Mouse (Mus musculus) layer of hippocampus, adult 18-20 months (tissue): ENCODE data around the gene Fpr3. TPM values are rescaled to one million over a fixed set of nuclear protein-coding genes. Genes with fewer than 3 reads are reported as not detected.
"Not testable (repeated sequence)": the region's sequence is repeated elsewhere in the genome, so short reads cannot be mapped to it uniquely, and the experiment has no call there.

ENCODE experiments used
- DNase-seq, 2 experiments: peaks; one replicate each; pipeline ENCODE4 v3.0.0; 2022; ENCODE audit warnings: low spot score in 2 of 2
- total RNA-seq, 2 experiments: library from RNA; stranded (reverse); gene quantifications; 2 replicates each; pipeline ENCODE4 v1.2.3; 2021

Fpr3 gene
- total RNA-seq, 2 experiments from 2014 or later = not detected

DNA sequence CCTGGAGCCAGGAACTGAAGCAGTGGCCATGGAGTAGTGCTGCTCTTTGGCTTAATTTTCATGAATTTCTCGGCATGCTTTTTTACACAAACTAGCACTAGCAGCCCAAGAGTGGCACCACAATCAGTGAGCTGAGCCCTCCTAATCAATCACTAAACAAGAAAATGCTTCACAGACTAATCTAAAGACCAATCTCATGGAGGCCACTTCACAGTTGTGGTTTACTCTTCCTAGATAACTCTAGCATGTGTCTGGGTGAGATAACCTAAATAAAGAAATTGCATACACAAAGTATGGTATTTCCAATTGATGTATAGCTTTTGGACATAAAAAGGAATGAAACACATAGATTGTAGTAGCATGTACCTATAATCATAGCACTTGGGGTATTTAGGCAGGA, 8.3 kb upstream of the Fpr3 start:
- no peak for DNase-seq

- DNase-seq = no peak
These were observed 5.0 kb upstream of the Fpr3 start for GRCm38 (mm10) chr17:17882672-17883071.

DNA sequence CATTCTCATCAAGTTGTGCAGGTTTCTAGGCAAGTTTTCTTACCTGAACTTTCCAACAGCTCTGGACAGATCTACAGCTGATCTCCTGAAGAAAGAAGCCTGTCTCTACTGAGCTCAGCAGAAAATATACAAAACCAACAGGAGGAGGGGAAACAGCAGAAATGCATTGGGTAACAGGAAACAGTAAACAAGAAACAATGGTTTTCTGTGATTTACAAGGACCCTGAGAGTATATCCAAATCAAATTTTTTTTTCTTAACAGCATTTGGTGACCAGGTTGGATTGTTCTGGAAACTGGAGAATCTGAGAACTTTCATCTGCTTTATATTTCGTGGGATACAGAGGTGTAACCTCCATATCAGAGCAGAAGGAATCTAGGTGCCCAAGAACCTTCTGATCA, 3.8 kb upstream of the Fpr3 start, which contains the start of gene Fpr1:
TSS of gene Fpr1 (minus strand) at position 101 of the 400 bp plus-strand sequence.
- no peak for DNase-seq

DNA sequence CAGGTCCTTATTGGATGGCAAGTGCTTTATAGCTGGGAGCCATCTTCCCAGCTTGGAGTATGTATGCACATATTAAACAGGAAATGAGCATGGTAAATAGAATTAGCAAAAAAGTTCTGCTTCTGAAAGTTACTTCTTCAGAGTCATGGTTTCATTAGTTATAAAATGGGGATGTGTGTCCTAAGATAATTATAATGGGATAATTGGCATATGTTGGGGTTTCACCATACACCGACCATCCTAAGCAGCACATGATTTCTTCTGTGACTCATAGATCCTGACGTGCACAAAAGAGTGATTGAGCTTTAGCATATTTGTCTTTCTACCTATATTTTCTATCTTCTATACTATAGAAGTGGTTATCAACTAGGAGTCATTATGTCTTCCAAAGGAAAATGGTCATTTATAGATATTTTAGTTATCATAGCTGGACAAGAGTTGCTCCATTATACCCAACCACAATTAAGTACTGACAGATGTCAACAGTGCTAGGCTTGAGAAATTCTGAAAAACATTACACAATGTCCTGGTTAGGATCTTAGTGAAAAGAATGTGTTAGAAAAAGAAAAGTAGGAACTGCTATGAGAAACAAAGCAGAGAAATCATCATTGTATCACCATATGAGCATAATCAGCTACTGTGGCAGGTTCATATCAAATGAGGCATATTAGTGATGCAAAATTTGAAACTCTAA, 2.2 kb downstream of the Fpr3 start:
- DNase-seq = no peak

DNA sequence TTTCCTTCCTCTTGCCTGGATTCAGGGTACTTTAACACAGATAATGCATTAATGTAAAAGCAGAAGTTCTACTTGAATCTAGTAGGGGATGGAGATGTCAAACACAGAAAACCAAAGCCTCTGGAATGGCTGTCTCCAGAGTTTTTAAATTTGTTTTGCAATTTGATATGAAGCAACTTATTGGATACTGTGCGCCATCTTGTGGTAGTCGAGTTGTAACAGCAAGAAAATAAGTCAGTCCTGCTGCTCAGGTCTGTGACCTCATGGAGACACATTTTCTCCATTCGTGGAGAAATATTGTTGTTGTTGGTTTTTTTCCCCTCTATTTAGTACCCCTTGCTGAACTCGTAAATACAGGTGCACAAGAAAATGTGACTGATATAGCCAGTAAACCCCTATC, 8.4 kb downstream of the Fpr3 start:
- DNase-seq = peak; percentile 3 to 63

- DNase-seq = peak in 1 of 2 experiments; percentile 25
These were observed 11.6 kb downstream of the Fpr3 start for GRCm38 (mm10) chr17:17899268-17899667.

DNA sequence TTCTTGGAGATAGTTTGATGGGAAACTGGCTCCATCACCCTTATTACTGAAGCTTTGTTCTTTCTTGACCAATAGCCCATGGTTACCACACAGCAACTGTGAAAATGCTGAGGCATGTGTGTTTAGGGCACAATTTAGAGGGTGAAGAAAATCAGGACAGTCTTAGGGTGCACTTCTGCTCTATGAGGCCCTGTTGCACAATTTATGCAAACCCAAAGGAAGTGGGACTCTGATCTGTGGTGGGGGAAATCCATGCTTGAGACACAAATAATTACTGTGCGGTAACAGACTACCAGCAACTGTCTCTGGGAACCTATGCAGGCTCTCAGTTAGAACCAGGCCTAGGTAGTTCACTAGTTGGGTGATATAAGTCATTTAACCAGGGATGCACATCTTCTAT, 13.1 kb downstream of the Fpr3 start:
- DNase-seq = no peak

- DNase-seq = peak; percentile 80 to 82
These were observed 22.2 kb downstream of the Fpr3 start for GRCm38 (mm10) chr17:17909636-17910421.

DNA sequence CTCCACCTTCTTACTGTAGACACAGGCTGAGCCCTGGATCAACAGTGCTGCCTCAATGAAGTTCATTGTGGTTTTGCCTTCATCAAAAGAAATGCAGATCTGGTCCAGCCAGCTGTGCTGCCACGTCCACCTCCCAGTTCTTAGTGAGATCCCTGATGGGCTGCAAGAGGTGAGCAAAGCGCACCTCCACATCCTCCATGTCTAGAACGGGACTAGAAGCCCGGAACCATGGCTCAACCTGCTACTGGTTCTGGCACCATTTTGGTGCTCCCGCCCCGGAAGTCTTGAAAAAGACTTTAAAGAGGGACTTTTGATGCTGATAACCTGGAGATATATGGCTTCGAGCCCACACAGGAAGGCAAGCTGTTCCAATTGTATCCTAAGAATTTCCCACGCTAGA, 25.0 kb downstream of the Fpr3 start:
- DNase-seq = not testable (repeated sequence)

DNA sequence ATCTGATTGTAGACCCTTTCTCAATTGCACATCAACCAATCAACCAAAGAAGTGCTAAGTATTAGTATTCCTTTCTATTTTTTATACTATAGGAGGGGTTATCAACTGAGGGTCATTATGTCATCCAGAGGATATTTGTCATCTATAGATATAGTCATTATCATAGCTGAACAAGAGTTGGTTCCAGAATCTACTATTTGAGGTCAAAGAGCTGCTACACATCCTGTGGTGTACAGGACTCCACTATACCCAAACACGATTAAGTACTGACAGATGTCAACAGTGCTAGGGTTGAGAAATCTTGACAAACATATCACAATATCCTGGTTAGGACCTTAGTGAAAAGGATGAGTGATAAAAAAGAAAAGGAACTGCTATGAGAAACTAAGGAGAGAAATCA, 29.7 kb downstream of the Fpr3 start:
- DNase-seq = no peak

DNA sequence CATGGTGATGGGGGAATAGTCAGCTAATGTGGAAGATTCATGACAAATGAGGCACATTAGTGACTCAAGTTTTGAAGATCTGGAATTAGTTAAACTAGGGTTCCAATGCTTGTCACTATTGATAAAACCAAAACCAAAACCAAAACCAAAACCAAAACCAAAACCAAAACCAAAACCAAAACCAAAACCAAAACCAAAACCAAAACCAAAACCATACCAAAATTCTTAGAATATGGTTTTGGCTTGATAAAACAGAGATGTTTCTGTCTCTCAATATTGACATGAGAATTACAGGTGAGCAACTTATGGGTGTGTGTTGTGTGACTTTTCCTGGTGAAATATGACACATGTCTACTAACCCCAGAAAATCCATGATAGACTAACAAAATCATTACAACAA, 30.1 kb downstream of the Fpr3 start:
- DNase-seq = no peak

- DNase-seq = no peak
These were observed 85.8 kb downstream of the Fpr3 start for GRCm38 (mm10) chr17:17973443-17973842.

- not testable (repeated sequence) for DNase-seq
These were observed 93.6 kb downstream of the Fpr3 start for GRCm38 (mm10) chr17:17981232-17981631.

DNA sequence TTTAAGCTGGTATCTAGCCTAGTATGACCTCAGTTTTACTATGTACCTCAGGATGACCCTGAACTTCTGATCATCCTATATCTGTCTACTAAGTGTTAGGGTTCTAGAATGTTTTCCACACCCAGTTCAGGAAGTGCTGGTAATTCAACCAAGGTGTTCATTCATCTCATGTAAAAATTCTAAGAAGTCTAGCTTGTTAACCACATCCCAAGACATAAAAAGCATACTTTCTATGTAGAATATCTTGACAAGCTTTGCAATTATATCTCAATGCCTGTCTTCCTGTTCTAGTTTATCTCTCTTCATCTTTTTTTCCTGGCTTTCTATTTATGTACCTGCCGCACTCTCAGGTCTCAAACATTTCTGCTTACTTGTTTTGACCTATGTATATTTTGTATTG, 117.1 kb downstream of the Fpr3 start:
- no peak for DNase-seq

Other genes with a start within 250 kb of the Fpr3 start
- not detected for gene Vmn2r90, start 184.1 kb upstream of the Fpr3 start, total RNA-seq
- gene Spaca6, start 60.7 kb upstream of the Fpr3 start, total RNA-seq = 10 to 100 TPM; 64.4 to 80.9 TPM
- under 1 TPM; 0.20 to 0.67 TPM for gene Has1, start 32.6 kb upstream of the Fpr3 start, total RNA-seq
- not detected for gene Fpr1, start 3.9 kb upstream of the Fpr3 start, total RNA-seq
- gene Fpr2, start within 50 bp of the Fpr3 start, total RNA-seq = not detected
- not detected for gene Fpr-rs4, start 133.9 kb downstream of the Fpr3 start, total RNA-seq
- gene Vmn2r124, start 161.6 kb downstream of the Fpr3 start, total RNA-seq = under 1 TPM in 1 of 2 experiments, not detected in 1; 0.05 TPM
- gene Vmn2r91, start 197.2 kb downstream of the Fpr3 start, total RNA-seq = not detected